Mouse (Mus musculus) mouse embryonic stem cell (cell line): ENCODE data around the gene Fut1.
"Not testable (repeated sequence)": the region's sequence is repeated elsewhere in the genome, so short reads cannot be mapped to it uniquely, and the experiment has no call there.

Source experiments
- in situ Hi-C, 2 experiments: fragments of 300-500 bp; cut with MboI; formaldehyde crosslinking; loops; 1 replicate in 1 of 2; 3 replicates in 1 of 2; pipeline ENCODE4 v1.14.3; 2019 to 2020; ENCODE audit warnings: low sequenced_read_pairs in 2 of 2, low pct_unique_long_range_greater_than_20kb in 1 of 2, mixed read lengths in 1 of 2; ENCODE audit not compliant: unreplicated experiment in 1 of 2

The Fut1 gene

DNA sequence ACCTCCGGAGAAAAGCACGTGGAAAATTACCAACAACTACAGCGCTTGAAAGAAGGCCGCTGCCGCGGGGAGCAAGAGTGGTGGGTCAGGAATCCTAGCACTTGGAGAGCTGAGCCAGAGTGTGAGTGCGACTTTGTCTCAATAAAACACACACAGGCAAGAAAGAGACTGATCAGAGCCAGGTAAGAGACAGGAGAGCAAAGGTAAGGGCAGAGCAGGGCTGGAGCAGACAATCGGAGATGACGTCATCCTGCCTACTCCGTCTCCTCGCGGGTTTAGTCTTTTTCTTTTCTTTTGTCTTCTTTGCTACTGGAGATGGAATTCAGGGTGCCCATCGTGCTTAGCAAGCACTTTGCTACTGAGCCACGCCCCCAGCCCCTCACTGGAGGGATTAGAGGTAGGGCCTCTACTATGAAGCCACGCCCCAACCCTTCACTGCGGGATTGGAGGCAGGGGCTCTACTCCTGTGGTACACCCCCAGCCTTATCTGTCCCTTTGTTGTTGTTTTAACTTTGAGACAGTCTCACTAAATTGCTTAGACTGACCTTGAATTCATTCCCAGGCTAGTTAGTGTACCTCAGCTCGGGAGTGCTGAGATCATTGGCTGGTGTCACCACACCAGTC, 37.4 kb downstream of the Fut1 start:
- in situ Hi-C loops, result no loop called here

GRCm38 (mm10) chr7:45660746-45661478, 43.8 kb downstream of the Fut1 start:
- in situ Hi-C loops, result no loop called here

DNA sequence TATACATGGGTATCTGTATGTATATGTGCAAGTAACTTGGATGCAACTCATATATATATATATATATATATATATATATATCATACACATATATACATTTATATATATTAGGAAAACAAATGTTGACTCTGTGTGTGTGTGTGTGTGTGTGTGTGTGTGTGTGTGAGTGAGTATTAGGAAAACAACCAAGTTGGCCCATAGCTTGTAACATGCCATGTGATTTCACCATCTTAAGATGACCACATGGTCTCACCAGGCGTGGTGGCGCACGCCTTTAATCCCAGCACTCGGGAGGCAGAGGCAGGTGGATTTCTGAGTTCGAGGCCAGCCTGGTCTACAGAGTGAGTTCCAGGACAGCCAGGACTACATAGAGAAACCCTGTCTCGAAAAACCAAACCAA, 44.6 kb downstream of the Fut1 start:
- in situ Hi-C loops, result not testable (repeated sequence)

- in situ Hi-C loops, result no loop called here
Measured at GRCm38 (mm10) chr7:45665303-45666138, 48.4 kb downstream of the Fut1 start.

GRCm38 (mm10) chr7:45666161-45666560, 49.1 kb downstream of the Fut1 start, which contains the start of gene Fut2:
Fut2 (minus strand) TSS chr7:45666394.
- in situ Hi-C loops, result no loop called here

DNA sequence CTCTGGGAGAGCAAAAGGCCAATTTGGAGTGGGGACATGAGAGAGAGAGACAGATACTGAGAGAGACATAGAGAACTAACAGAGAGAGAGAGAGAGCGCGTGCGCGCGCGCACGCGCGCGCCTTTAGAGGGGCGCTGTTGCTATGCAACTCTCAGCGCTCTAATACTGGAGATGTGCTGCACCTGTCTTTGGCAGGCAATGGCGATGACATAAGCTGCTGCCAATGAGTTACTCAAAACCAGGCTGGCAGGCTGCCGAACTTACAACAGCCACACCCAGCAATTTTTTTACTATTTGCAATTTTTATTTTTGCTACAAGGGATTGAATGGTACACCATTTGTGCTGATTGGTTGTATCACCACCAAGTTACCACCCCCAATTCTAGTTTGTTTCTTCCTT, 50.7 kb downstream of the Fut1 start:
- in situ Hi-C loops, result no loop called here

- in situ Hi-C loops, result no loop called here
Measured at GRCm38 (mm10) chr7:45668921-45669320, 51.8 kb downstream of the Fut1 start.
